Mouse (Mus musculus): ENCODE data around the gene Tet1. TPM values are rescaled to one million over a fixed set of nuclear protein-coding genes. Genes with fewer than 3 reads are reported as not detected.
"Not testable (repeated sequence)": the region's sequence is repeated elsewhere in the genome, so short reads cannot be mapped to it uniquely, and the experiment has no call there.

Tet1 gene
- total RNA-seq (2021) = 1 to 10 TPM; 3.1 to 3.5 TPM
- long read RNA-seq, experiment 1 = 0 reads
- long read RNA-seq, experiment 2 = 0 reads

- not testable (repeated sequence) for DNase-seq
Measured at GRCm38 (mm10) chr10:62908896-62909295, at the start of gene Tet1. Tet1 (minus strand) TSS chr10:62908996.

GRCm38 (mm10) chr10:62948551-62948950, 39.8 kb upstream of the Tet1 start:
- no peak for DNase-seq

- peak; percentile 76 to 80 for DNase-seq
Measured at GRCm38 (mm10) chr10:62946738-62947471, 38.1 kb upstream of the Tet1 start, which contains the start of gene Dna2. Dna2 (plus strand) TSS chr10:62947026.

DNA sequence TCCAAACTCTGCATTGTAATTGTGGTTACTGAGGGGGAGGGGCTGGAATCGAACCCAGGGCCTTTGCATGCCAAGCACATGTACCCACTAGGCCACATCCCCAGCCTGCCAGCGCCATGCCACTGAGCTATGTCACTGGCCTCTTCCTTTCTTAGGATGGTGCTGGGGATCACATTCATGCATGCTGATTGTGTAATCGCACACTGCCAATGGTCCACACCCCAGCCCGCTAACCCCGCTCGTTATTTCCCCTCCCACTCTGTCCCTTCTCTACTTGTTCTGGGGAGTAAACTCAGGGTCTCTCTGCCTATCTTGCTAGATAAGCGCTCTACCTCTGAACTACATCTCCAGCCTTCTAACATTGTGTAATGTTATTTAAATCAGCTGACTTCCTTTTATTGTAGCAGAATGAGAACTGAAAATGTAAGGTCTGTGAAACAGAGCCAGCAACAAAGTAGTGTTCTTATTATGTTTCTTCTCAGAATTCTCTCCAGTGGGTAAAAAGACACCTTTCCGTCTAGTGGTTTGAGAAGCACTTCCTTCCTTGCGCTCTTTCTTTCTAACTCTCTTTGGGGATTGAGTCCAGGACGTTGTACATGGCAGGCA, 36.3 kb upstream of the Tet1 start:
- DNase-seq = peak; percentile 3 to 17

DNA sequence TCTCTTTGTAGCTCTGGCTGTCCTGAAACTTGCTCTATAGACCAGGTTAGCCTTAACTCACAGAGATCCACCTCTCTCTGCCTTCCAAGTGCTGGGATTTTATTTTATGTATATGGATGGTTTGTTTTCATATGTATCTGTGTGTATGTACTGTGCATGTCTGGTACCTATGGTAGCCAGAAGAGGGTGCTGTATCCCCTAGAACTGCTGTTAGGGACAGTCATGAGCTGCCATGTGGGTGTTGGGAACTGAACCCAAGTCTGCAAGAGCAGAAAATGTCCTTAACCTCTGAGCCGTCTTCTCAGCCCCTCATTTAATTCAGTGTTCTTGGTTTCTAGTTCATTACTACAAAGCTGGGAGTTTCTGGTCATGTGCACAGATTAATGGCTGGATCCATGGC, 23.6 kb upstream of the Tet1 start:
- no peak for DNase-seq

DNA sequence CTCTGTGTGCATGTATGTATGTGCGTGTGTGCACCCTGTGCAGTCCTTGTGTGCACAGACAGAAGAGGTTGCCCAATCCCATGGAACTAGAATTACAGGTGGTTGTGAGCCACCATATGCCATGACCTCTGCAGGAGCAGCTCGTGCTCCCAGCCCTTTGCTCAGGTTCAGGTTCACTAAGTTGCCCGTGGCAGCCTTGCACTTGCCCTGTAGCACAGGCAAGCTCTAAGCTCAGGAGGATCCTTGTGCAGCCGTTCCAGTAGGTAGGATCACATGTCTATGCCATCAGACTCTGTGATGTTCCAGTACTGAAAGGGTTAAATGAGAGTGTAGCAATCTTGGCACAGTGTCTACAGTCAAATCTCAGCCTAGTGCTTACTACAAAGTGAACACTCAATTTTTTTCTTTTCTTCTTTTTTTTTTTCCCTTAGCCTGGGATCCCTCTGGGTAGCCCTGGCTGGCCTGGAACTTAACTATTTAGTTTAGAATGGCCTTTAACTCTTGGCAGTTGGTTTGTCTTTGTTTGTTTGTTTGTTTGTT, 15.4 kb upstream of the Tet1 start:
- DNase-seq = no peak

- no peak for DNase-seq
Measured at GRCm38 (mm10) chr10:62920766-62921156, 12.0 kb upstream of the Tet1 start.

- DNase-seq = peak; percentile 92 to 93
Measured at GRCm38 (mm10) chr10:62919925-62920765, 11.3 kb upstream of the Tet1 start, which contains the start of gene Slc25a16. Slc25a16 (plus strand) TSS chr10:62920633.

DNA sequence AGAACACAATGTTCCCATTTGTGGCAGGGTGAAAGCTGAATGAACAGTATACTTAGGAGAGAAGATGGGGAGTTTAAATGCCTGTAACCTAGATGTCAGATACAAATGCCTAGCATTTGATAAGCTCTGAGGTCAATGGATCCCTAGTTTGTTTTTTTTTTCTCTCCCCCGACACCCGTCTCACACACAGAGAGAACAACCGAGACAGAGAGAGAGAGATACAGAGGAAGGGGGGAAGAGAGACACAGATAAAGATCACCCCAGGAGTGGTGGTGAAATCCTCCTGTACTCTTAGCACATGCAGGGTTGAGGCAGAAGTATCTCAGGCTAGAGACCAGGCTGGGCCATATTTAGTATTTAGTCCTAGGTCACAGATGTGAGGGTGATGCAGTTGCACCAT, 10.2 kb upstream of the Tet1 start:
- no peak for DNase-seq

DNA sequence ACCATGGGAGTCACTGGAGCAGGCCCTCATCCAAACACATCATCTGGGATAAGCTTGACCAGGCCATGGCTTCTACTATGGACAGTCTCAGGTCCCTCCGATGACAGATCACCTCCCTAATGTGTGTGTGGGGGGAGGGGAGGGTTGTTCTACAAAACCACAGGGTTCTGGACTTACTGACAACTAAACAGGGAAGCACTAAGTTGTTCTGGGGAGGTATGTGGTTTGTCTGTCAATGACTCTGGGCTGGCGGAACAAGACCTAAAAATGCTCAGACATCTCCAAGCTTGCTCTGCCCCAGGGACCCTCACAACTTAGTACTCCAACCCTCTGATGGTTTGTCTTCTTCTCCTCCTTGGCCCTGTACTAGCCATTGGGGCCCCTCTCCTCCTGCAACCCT, 2.3 kb upstream of the Tet1 start:
- no peak for DNase-seq

- DNase-seq = no peak
Measured at GRCm38 (mm10) chr10:62906336-62906735, 2.5 kb downstream of the Tet1 start.

DNA sequence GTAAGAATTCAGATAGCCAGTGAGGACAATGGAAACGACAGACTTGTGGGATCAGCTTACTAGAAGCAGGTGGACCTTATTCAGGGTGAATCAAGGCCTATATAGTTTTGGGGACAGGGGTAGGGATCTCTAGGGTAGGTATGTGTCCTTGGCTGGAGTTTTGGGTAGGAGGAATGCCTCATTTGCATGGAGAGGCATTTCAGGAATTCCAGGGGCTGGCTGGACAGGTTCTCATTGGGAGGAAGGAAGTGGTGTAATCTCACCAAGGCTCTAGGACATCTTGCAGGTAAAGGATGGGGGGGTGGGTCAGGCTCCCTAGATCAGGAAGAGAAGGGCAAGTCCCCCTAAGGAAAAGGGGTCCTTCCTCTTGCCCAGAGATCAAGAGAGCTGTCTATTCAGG, 6.0 kb downstream of the Tet1 start:
- no peak for DNase-seq

- DNase-seq = no peak
Measured at GRCm38 (mm10) chr10:62901826-62902225, 7.0 kb downstream of the Tet1 start.

- DNase-seq = no peak
Measured at GRCm38 (mm10) chr10:62900144-62900543, 8.7 kb downstream of the Tet1 start.

DNA sequence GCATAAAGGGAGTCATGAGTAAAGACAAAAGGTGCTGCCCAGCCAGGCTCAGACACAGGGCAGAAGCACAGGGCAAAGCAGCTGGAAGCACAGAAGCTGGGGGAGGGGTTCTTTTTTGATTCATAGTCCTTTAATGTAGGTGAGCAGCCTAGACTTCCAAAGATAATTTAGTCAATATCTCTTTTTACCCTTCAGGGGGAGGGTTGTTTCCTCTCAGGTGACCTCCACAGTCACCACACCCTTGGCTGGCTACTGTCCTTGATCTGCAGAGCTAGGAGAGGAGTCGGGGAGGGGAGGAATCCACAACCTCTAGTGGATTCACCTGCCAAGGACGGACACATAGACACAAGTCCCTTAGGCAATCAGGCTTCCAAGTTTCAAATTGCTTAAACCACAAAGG, 10.7 kb downstream of the Tet1 start:
- DNase-seq = no peak

- no peak for DNase-seq
Measured at GRCm38 (mm10) chr10:62897437-62897836, 11.4 kb downstream of the Tet1 start.

DNA sequence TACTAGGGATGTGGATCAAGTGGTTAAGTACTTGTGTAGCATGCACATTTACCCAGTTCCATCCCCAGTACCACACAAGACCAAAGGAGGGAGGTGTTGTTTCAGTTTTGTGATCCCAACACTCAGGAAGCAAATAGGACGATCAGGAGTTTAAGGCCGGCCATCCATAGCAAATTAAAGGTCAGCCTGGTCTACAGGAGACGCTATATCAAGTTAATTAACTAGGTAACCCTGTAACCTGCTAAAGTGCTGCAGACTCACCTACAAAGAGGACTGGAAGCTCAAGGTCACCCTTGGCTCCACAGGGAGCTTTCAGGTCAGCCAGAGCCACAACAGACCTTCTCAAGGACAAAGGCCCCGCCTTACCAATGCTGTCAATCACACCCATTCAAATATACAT, 12.0 kb downstream of the Tet1 start:
- no peak for DNase-seq

- no peak for DNase-seq
Measured at GRCm38 (mm10) chr10:62896035-62896434, 12.8 kb downstream of the Tet1 start.

- DNase-seq = no peak
Measured at GRCm38 (mm10) chr10:62895386-62895785, 13.4 kb downstream of the Tet1 start.

DNA sequence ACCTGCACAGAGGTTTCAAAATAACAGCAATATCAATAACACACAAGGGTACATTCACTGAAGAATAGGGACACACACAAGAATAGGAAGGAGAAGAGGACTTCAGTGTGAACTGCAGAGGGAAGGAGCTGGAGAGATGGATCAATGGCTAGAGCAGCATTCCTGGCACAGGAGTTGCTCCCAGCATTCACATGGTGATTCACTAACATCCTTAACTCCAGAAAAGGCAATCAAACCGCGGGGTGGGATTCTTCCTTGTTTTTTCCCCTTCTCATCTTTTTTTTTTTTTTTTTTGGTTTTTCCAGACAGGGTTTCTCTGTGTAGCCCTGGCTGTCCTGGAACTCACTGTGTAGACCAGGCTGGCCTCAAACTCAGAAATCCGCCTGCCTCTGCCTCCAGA, 14.3 kb downstream of the Tet1 start:
- DNase-seq = no peak

DNA sequence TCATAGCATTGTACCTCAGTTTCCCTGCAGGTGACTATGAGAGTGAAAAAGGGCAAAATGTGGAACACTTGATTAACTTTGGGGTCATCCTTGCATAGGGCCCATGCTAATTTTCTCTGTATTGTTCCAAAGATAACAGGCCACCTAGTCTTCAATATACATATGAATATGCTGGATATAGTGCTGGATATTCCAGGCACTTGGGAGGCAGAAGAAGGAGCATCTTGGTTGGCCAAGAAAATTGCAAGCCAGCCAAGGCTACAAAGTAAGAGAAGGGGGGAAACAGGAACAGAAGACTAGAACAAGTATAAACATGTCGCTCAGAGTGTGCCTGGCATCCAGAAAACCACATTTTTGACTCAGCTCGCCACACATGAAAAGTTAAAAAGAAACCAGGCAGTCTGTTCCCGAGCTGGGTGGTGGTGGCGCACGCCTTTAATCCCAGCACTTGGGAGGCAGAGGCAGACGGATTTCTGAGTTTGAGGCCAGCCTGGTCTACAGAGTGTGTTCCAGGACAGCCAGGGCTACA, 15.4 kb downstream of the Tet1 start:
- DNase-seq = no peak

DNA sequence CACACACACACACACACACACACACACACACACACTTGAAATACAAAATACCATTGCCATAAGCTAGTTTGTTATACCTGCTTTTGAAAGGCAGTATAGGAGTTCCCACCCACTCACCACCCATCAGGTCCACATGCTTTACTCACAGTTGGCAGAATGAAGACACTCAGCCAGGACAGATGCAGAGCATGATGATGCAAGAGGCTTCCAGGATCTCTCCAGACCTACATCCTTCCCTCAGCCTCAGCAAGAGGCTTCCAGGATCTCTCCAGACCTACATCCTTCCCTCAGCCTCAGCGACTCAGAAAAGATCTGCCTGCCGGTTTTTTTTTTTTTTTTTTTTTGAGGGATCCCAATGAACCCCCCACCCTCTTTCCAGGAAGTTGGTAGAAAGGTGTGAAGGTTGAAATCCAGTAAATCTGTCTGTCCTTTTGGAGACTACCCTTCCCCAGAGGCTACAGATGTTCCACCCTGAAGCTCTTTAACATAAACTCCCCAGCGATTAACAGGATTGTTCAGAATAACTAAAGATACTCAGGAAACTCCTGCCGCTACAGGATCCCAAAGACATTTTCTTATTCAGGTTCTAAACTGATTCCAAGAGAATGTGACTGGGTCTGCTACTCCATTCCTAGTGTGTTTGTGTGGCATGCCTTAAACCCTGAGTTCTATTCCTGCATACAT, 16.1 kb downstream of the Tet1 start:
- DNase-seq = no peak

Measured in heart, adult 18-20 months (tissue).